Mouse (Mus musculus) E14TG2a.4 (cell line): ENCODE measurements at regions not wholly inside any gene's neighbourhood (a gene's known extent, or its start where the extent isn't known, plus 50 kb on each side); places are given as distances from the start of the nearest gene placed in this dataset.

ENCODE experiments used
- CTCF ChIP-seq: conservative IDR thresholded peaks from 2 replicates; pipeline ENCODE4 v1.5.1; 2014; ENCODE audit warnings: low read length
- POU5F1 ChIP-seq: IDR thresholded peaks from 2 replicates; pipeline ENCODE4 v1.6.1; 2014; ENCODE audit warnings: low read length, borderline replicate concordance

- TF ChIP-seq CTCF = no peak
- TF ChIP-seq POU5F1 = no peak
Observed at GRCm38 (mm10) chr8:6645287-6645957, 1540.3 kb upstream of the Slc10a2 start.
